ENCODE assay signal across 8 mouse cellular contexts in the genomic region with DNA sequence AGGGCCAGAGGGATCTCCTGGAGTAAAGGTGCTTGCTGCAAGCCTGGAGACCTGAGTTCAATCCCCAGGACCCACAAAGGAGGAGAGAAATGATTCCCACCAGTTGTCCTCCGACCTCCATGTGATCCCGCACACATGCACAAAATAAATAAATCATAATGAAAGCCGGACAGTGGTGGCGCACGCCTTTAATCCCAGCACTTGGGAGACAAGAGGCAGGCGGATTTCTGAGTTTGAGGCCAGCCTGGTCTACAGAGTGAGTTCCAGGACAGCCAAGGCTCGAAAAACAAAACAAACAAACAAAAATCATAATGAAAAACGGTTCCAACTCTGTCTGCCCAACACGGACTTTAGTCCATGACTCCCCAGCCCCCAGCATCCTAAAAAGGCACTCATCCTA. TPM values are rescaled to one million over a fixed set of nuclear protein-coding genes. Genes with fewer than 3 reads are reported as not detected.
DNase-seq lines count a peak whose midpoint lies in the region; ATAC-seq and TF ChIP-seq lines count a peak whose summit lies in the region.

No protein-coding gene starts in this region.

- H3K4me2 ChIP-seq in midbrain, postnatal 0 days (ENCODE audit: low read depth, low read length, poor library complexity, severe bottlenecking): no peak overlapping the region
- H3K4me2 ChIP-seq in limb, embryonic 11.5 days (ENCODE audit: low read depth, severe bottlenecking): peak overlapping the region; percentile 53; the same call in 1 of the 2 replicates
- peak overlapping the region; percentile 56 for H3K4me2 ChIP-seq in stomach, embryonic 16.5 days (ENCODE audit: low read depth, low read length)

- no peaks in the 10 kb centered on the region for H3K27me3 ChIP-seq in midbrain, embryonic 10.5 days (ENCODE audit: low read depth, poor library complexity, severe bottlenecking)
- no peaks in the 10 kb centered on the region for H3K27me3 ChIP-seq in midbrain, postnatal 0 days (ENCODE audit: insufficient read depth, low read length)
- no peaks in the 10 kb centered on the region for H3K27me3 ChIP-seq in limb, embryonic 11.5 days (ENCODE audit: control insufficient read depth, insufficient read depth, low read length)
- H3K27me3 ChIP-seq in stomach, embryonic 16.5 days (ENCODE audit: control insufficient read depth, insufficient read depth, low read length): no peaks in the 10 kb centered on the region

- H3K27ac ChIP-seq in gastrocnemius, adult 2 months: peak overlapping the region; percentile 99
- H3K27ac ChIP-seq in midbrain, embryonic 10.5 days (replicated peaks): no peak overlapping the region
- H3K27ac ChIP-seq in midbrain, postnatal 0 days (ENCODE audit: low read depth, low read length): no peak overlapping the region
- no peak overlapping the region for H3K27ac ChIP-seq in limb, embryonic 11.5 days (replicated peaks; ENCODE audit: low read depth, low read length)
- peak overlapping the region; percentile 92 for H3K27ac ChIP-seq in stomach, embryonic 16.5 days (ENCODE audit: low read length)

- intact Hi-C loops in gastrocnemius, adult 2 months (cut with DNase I): no loop called here

- WGBS in midbrain, embryonic 10.5 days: 83% methylated on average over 9 of the region's 9 CpGs
- 70% methylated on average over 9 of the region's 9 CpGs for WGBS in midbrain, postnatal 0 days
- whole genome bisulfite sequencing in limb, embryonic 11.5 days: 68% methylated on average over 9 of the region's 9 CpGs
- 41% methylated on average over 9 of the region's 9 CpGs for whole genome bisulfite sequencing in stomach, embryonic 16.5 days

- no peak for DNase-seq in gastrocnemius, adult 2 months
- no peak for DNase-seq in gastrocnemius, adult 8-10 months (ENCODE audit: low spot score in 2 of 2)
- DNase-seq in midbrain, embryonic 10.5 days (ENCODE audit: low spot score): no peak
- no peak for DNase-seq in midbrain, postnatal 0 days (ENCODE audit: low spot score)
- DNase-seq in limb, embryonic 11.5 days (ENCODE audit: low spot score): no peak
- DNase-seq in cerebellum, postnatal 4 days (ENCODE audit: low spot score in 2 of 2): no peak

- ATAC-seq in midbrain, postnatal 0 days (ENCODE audit: low FRiP score): no peak
- ATAC-seq in limb, embryonic 11.5 days (ENCODE audit: insufficient number of reproducible peaks, low FRiP score, low TSS enrichment, low read depth): no peak
- ATAC-seq in stomach, embryonic 16.5 days (ENCODE audit: insufficient read depth, low FRiP score): no peak
- ATAC-seq in frontal cortex, adult (ENCODE audit: low TSS enrichment): no peak

- H3K9ac ChIP-seq in midbrain, postnatal 0 days (replicated peaks; ENCODE audit: low read length, poor library complexity, severe bottlenecking): no peak overlapping the region
- H3K9ac ChIP-seq in limb, embryonic 11.5 days (ENCODE audit: low read length): no peak overlapping the region
- peak overlapping the region; percentile 62; the same call in 1 of the 2 replicates for H3K9ac ChIP-seq in stomach, embryonic 16.5 days (ENCODE audit: low read length)

- no peak for TF ChIP-seq CTCF in gastrocnemius, adult 2 months (IDR thresholded peaks at IDR 0.05)
- no peak for TF ChIP-seq CTCF in midbrain, postnatal 0 days (IDR thresholded peaks at IDR 0.05)

- no peaks in the 10 kb centered on the region for H3K9me3 ChIP-seq in midbrain, embryonic 10.5 days (replicated peaks)
- H3K9me3 ChIP-seq in midbrain, postnatal 0 days (ENCODE audit: low read length): no peaks in the 10 kb centered on the region
- no peaks in the 10 kb centered on the region for H3K9me3 ChIP-seq in limb, embryonic 11.5 days (ENCODE audit: control insufficient read depth, low read length)
- no peaks in the 10 kb centered on the region for H3K9me3 ChIP-seq in stomach, embryonic 16.5 days (replicated peaks; ENCODE audit: control insufficient read depth, low read length)

- peaks cover 46% of the 10 kb centered on the region for H3K36me3 ChIP-seq in midbrain, embryonic 10.5 days
- peaks cover 27% of the 10 kb centered on the region for H3K36me3 ChIP-seq in midbrain, postnatal 0 days (ENCODE audit: insufficient read depth, low read length)
- H3K36me3 ChIP-seq in limb, embryonic 11.5 days (ENCODE audit: control insufficient read depth, insufficient read depth, low read length): peaks cover 10% of the 10 kb centered on the region; the same call in 1 of the 2 replicates
- peaks cover 18% of the 10 kb centered on the region for H3K36me3 ChIP-seq in stomach, embryonic 16.5 days (ENCODE audit: control insufficient read depth, insufficient read depth, low read length)

- peak overlapping the region; percentile 83 for H3K4me3 ChIP-seq in gastrocnemius, adult 2 months
- H3K4me3 ChIP-seq in midbrain, embryonic 10.5 days: peak overlapping the region; percentile 83
- H3K4me3 ChIP-seq in midbrain, postnatal 0 days (ENCODE audit: low read depth, low read length): no peak overlapping the region
- H3K4me3 ChIP-seq in limb, embryonic 11.5 days (ENCODE audit: low read depth, low read length): no peak overlapping the region
- H3K4me3 ChIP-seq in stomach, embryonic 16.5 days (replicated peaks; ENCODE audit: low read length): peak overlapping the region; percentile 80

- peaks cover 19% of the 10 kb centered on the region for H3K4me1 ChIP-seq in midbrain, embryonic 10.5 days
- H3K4me1 ChIP-seq in midbrain, postnatal 0 days (ENCODE audit: insufficient read depth, low read length): 0 out of 2 replicates have a peak, but pooled peaks cover 6% of the 10 kb centered on the region
- H3K4me1 ChIP-seq in limb, embryonic 11.5 days (ENCODE audit: control insufficient read depth, insufficient read depth, low read length): 0 out of 2 replicates have a peak, but pooled peaks cover 5% of the 10 kb centered on the region
- H3K4me1 ChIP-seq in stomach, embryonic 16.5 days (ENCODE audit: control insufficient read depth, insufficient read depth, low read length): peaks cover 7% of the 10 kb centered on the region; the same call in 1 of the 2 replicates

RNA-seq across cellular contexts. Expression of gene Ccdc9, which starts 1.7 kb away (rescaled TPM):
- total RNA-seq in gastrocnemius, adult 2 months (2021): 10 to 100 TPM; 41.0 to 42.1 TPM
- 10 to 100 TPM; 28.4 to 37.4 (median 32.2) TPM for total RNA-seq in gastrocnemius, adult 8-10 months (2022)
- polyA plus RNA-seq in midbrain, embryonic 10.5 days (2016; fragmentation: Nextera tagmentation; extraction: Ambion mirVana): 24.6 and 34.1 TPM in 2 replicates
- total RNA-seq in midbrain, postnatal 0 days (2014; rRNA removed): 31.5 and 35.0 TPM in 2 replicates
- 12.7 and 13.6 TPM in 2 replicates for polyA plus RNA-seq in midbrain, postnatal 0 days (2015; fragmentation: Nextera tagmentation; extraction: Ambion mirVana)
- polyA plus RNA-seq in limb, embryonic 11.5 days (2014; fragmentation: Nextera tagmentation; extraction: Ambion mirVana): 20.2 and 23.8 TPM in 2 replicates
- polyA plus RNA-seq in stomach, embryonic 16.5 days (2015; fragmentation: Nextera tagmentation; extraction: Ambion mirVana): 16.7 and 18.8 TPM in 2 replicates

RNA-seq across cellular contexts. Expression of gene Inafm1, which starts 11.5 kb away (rescaled TPM):
- total RNA-seq in gastrocnemius, adult 2 months (2021): 10 to 100 TPM; 15.7 to 15.8 TPM
- total RNA-seq in gastrocnemius, adult 8-10 months (2022): 10 to 100 TPM; 13.6 to 19.4 (median 15.8) TPM
- 6.3 and 10.0 TPM in 2 replicates for polyA plus RNA-seq in midbrain, embryonic 10.5 days (2016; fragmentation: Nextera tagmentation; extraction: Ambion mirVana)
- 58.2 and 60.5 TPM in 2 replicates for total RNA-seq in midbrain, postnatal 0 days (2014; rRNA removed)
- polyA plus RNA-seq in midbrain, postnatal 0 days (2015; fragmentation: Nextera tagmentation; extraction: Ambion mirVana): 84.2 and 84.5 TPM in 2 replicates
- polyA plus RNA-seq in limb, embryonic 11.5 days (2014; fragmentation: Nextera tagmentation; extraction: Ambion mirVana): 7.9 and 9.6 TPM in 2 replicates
- polyA plus RNA-seq in stomach, embryonic 16.5 days (2015; fragmentation: Nextera tagmentation; extraction: Ambion mirVana): 11.8 and 12.8 TPM in 2 replicates

RNA-seq across cellular contexts. Expression of gene Bbc3, which starts 23.3 kb away (rescaled TPM):
- 1 to 10 TPM; 1.4 to 2.9 TPM for total RNA-seq in gastrocnemius, adult 2 months (2021)
- 1 to 10 TPM; 1.4 to 2.1 (median 1.5) TPM for total RNA-seq in gastrocnemius, adult 8-10 months (2022)
- polyA plus RNA-seq in midbrain, embryonic 10.5 days (2016; fragmentation: Nextera tagmentation; extraction: Ambion mirVana): 14.4 and 17.1 TPM in 2 replicates
- 45.1 and 50.6 TPM in 2 replicates for total RNA-seq in midbrain, postnatal 0 days (2014; rRNA removed)
- polyA plus RNA-seq in midbrain, postnatal 0 days (2015; fragmentation: Nextera tagmentation; extraction: Ambion mirVana): 38.9 and 39.0 TPM in 2 replicates
- 5.0 and 6.8 TPM in 2 replicates for polyA plus RNA-seq in limb, embryonic 11.5 days (2014; fragmentation: Nextera tagmentation; extraction: Ambion mirVana)
- 3.7 and 4.1 TPM in 2 replicates for polyA plus RNA-seq in stomach, embryonic 16.5 days (2015; fragmentation: Nextera tagmentation; extraction: Ambion mirVana)

RNA-seq across cellular contexts. Expression of gene C5ar1, which starts 25.6 kb away (rescaled TPM):
- total RNA-seq in gastrocnemius, adult 2 months (2021): 1 to 10 TPM; 1.6 to 2.4 TPM
- 1 to 10 TPM in 2 of 4 experiments, under 1 TPM in 2; 0.44 to 1.4 (median 0.92) TPM for total RNA-seq in gastrocnemius, adult 8-10 months (2022)
- 0.86 and 1.4 TPM in 2 replicates for polyA plus RNA-seq in midbrain, embryonic 10.5 days (2016; fragmentation: Nextera tagmentation; extraction: Ambion mirVana)
- 0.85 and 1.4 TPM in 2 replicates for total RNA-seq in midbrain, postnatal 0 days (2014; rRNA removed)
- 1.4 TPM in 2 replicates for polyA plus RNA-seq in midbrain, postnatal 0 days (2015; fragmentation: Nextera tagmentation; extraction: Ambion mirVana)
- 0.38 and 0.55 TPM in 2 replicates for polyA plus RNA-seq in limb, embryonic 11.5 days (2014; fragmentation: Nextera tagmentation; extraction: Ambion mirVana)
- 4.6 and 4.8 TPM in 2 replicates for polyA plus RNA-seq in stomach, embryonic 16.5 days (2015; fragmentation: Nextera tagmentation; extraction: Ambion mirVana)

RNA-seq across cellular contexts. Expression of gene C5ar2, which starts 41.0 kb away (rescaled TPM):
- under 1 TPM; 0.18 to 0.39 TPM for total RNA-seq in gastrocnemius, adult 2 months (2021)
- total RNA-seq in gastrocnemius, adult 8-10 months (2022): under 1 TPM; 0.19 to 0.25 (median 0.23) TPM
- 0.04 and 0.10 TPM in 2 replicates for polyA plus RNA-seq in midbrain, embryonic 10.5 days (2016; fragmentation: Nextera tagmentation; extraction: Ambion mirVana)
- 0.05 and 0.09 TPM in 2 replicates for total RNA-seq in midbrain, postnatal 0 days (2014; rRNA removed)
- polyA plus RNA-seq in midbrain, postnatal 0 days (2015; fragmentation: Nextera tagmentation; extraction: Ambion mirVana): 0.14 and 0.20 TPM in 2 replicates
- 0.07 TPM in 1 of 2 replicates, not detected in the other for polyA plus RNA-seq in limb, embryonic 11.5 days (2014; fragmentation: Nextera tagmentation; extraction: Ambion mirVana)
- polyA plus RNA-seq in stomach, embryonic 16.5 days (2015; fragmentation: Nextera tagmentation; extraction: Ambion mirVana): 0.21 and 0.30 TPM in 2 replicates

Comparison
In these comparisons a context has a peak if more than half of its experiments do, and no peak if none do; other contexts are left out.
1. H3K4me3 ChIP-seq: peak in gastrocnemius, adult 2 months (single experiment), midbrain, embryonic 10.5 days (single experiment) and stomach, embryonic 16.5 days (single experiment); none in midbrain, postnatal 0 days (single experiment) and limb, embryonic 11.5 days (single experiment).
2. H3K27ac ChIP-seq: peak in gastrocnemius, adult 2 months (single experiment) and stomach, embryonic 16.5 days (single experiment); none in midbrain, embryonic 10.5 days (single experiment), midbrain, postnatal 0 days (single experiment) and limb, embryonic 11.5 days (single experiment).